Mouse (Mus musculus) mouse trophoblast stem cell (cell line): Measurements from ENCODE around the gene Zfp36l1.
"Not testable (repeated sequence)": the region's sequence is repeated elsewhere in the genome, so short reads cannot be mapped to it uniquely, and the experiment has no call there.

Experiments used
- in situ Hi-C, 2 experiments: fragments of 300-500 bp; cut with MseI, MboI; formaldehyde crosslinking; loops; 2 replicates in 1 of 2; 3 replicates in 1 of 2; pipeline ENCODE4 v1.15.1; 2025

The Zfp36l1 gene

GRCm38 (mm10) chr12:80110546-80110870 is 2.3 kb downstream of the Zfp36l1 start:
- in situ Hi-C loops: no loop called here

GRCm38 (mm10) chr12:80109753-80110545 is 2.9 kb downstream of the Zfp36l1 start:
- in situ Hi-C loops: no loop called here

- in situ Hi-C loops: not testable (repeated sequence)
These were observed 3.7 kb downstream of the Zfp36l1 start for GRCm38 (mm10) chr12:80108896-80109668.

GRCm38 (mm10) chr12:80106896-80107667 is 5.7 kb downstream of the Zfp36l1 start:
- in situ Hi-C loops: no loop called here

- in situ Hi-C loops: no loop called here
These were observed 6.5 kb downstream of the Zfp36l1 start for GRCm38 (mm10) chr12:80106138-80106895.

GRCm38 (mm10) chr12:80103521-80103973 is 9.3 kb downstream of the Zfp36l1 start:
- in situ Hi-C loops: no loop called here

- in situ Hi-C loops: no loop called here
These were observed 9.7 kb downstream of the Zfp36l1 start for GRCm38 (mm10) chr12:80103089-80103488.

GRCm38 (mm10) chr12:80098825-80099224 is 14.0 kb downstream of the Zfp36l1 start:
- in situ Hi-C loops: no loop called here

GRCm38 (mm10) chr12:80096734-80097133 is 16.1 kb downstream of the Zfp36l1 start:
- in situ Hi-C loops: no loop called here

GRCm38 (mm10) chr12:80092787-80093186 is 20.0 kb downstream of the Zfp36l1 start:
- in situ Hi-C loops: no loop called here

- in situ Hi-C loops: no loop called here
These were observed 21.7 kb downstream of the Zfp36l1 start for GRCm38 (mm10) chr12:80091080-80091479.

- in situ Hi-C loops: no loop called here
These were observed 22.3 kb downstream of the Zfp36l1 start for GRCm38 (mm10) chr12:80090529-80090928.

- in situ Hi-C loops: no loop called here
These were observed 24.7 kb downstream of the Zfp36l1 start for GRCm38 (mm10) chr12:80088143-80088542.

GRCm38 (mm10) chr12:80084446-80085112 is 28.2 kb downstream of the Zfp36l1 start:
- in situ Hi-C loops: no loop called here

GRCm38 (mm10) chr12:80083937-80084336 is 28.9 kb downstream of the Zfp36l1 start:
- in situ Hi-C loops: no loop called here

GRCm38 (mm10) chr12:80083133-80083821 is 29.5 kb downstream of the Zfp36l1 start:
- in situ Hi-C loops: no loop called here

GRCm38 (mm10) chr12:80082730-80083129 is 30.1 kb downstream of the Zfp36l1 start:
- in situ Hi-C loops: no loop called here

- in situ Hi-C loops: no loop called here
These were observed 31.4 kb downstream of the Zfp36l1 start for GRCm38 (mm10) chr12:80081440-80081839.

- in situ Hi-C loops: no loop called here
These were observed 32.9 kb downstream of the Zfp36l1 start for GRCm38 (mm10) chr12:80079937-80080336.

GRCm38 (mm10) chr12:80074331-80074730 is 38.5 kb downstream of the Zfp36l1 start:
- in situ Hi-C loops: no loop called here
